Mouse (Mus musculus) kidney, adult 9 months (tissue): ENCODE results near the gene Rufy1.
"Not testable (repeated sequence)": the region's sequence is repeated elsewhere in the genome, so short reads cannot be mapped to it uniquely, and the experiment has no call there.

Experiments
- DNase-seq: peaks from one replicate; pipeline ENCODE4 v3.0.0; 2022

Rufy1 gene

DNA sequence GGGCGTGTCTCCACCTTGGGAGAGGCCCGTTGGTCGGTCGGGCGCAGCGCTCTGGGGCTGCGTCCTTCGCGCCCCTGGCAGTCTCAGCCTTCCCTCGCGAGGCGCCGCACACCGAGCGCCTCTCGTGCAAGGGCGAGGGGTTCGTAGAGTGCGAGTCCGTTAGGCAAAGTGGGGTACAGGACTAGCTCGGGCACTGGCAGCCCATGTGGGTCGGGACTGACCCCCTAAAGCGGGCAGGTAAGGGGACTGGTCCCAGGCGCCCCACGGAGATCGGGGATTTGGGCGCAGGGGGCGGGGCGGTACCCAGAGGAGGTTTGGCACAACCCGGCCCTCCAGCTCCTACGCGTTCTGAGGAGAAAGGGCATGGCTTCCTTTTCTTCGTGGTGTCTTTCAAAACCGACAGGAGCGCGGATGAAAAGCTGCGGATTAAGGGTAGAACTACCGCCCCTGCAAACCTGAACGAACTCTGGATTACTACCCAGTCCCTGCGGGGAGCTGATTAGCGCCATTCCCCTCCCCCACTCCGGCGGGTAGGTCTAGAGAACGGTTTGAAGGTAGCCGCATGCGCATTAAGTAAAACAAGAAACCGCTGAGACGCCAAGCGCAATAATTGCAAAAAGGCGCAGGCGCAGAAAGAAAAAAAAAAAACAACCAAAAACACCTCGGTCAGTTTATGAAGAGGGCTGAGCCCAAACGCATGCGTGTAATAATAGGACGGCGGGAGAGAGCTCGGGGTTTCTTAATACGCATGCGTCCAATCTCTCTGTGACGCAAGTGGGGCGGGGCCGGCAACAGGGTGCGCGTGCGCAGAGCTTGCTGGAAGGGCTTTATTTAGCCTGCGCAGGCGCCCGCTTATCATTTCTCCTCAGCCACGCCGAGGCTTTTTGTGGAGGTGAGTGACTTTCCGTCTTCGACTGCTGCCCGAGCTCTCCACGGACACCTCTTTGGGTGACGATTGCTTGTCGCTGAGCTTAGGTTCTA lies 53.7 kb downstream of the Rufy1 start, which contains the start of gene Hnrnph1:
Gene Hnrnph1 (plus strand): TSS at position 80 of the 981 bp plus-strand sequence.
- peak; percentile 99 for DNase-seq

DNA sequence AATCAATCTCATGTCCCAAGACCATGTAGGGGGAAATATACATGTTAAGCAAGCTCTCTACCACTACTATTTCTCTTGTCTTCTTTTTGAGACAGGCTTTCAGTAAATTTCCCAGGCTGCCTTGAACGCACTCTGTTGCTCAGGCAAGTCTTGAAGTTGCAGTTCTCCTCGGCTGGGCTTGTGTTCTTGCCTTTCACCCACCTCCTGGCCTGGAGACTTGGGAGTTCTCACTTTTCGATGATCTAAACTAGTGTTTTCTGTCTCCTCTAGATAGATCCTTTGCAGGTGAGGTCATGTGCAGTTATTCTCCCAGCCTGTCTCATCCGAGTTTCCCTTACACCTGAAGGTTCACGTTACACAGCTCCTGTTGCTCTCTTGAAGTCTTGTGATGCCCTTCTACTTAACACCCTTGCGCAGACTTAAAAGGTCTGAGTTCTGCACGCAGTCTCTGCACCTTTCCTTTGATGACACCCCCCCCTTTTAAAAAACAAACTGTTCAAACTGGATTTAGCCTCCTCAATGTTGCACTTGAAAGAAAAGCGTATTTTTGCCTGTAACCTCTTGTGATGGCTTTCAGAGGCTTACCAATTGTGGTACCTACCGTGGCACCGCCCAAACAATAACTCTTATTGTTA lies 54.7 kb downstream of the Rufy1 start:
- DNase-seq: no peak

DNA sequence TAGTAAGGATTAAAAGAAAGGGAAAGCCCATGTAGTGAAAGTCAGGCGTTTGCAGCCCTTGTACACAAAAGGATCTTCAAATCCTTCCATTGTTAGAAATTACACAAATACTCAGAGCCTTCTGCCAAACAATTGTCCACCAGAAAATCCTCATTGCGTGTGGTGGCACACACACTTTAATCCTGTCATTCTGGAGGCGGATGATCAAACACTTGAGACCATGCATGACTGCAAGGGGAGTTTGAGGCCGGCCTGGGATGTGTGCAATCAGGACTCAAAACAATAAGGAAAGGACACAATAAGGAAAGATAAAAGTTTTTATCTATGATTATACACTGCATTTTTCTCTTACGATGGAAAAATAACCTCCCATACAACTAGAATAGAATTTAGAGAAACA lies 55.5 kb downstream of the Rufy1 start:
- no peak for DNase-seq

DNA sequence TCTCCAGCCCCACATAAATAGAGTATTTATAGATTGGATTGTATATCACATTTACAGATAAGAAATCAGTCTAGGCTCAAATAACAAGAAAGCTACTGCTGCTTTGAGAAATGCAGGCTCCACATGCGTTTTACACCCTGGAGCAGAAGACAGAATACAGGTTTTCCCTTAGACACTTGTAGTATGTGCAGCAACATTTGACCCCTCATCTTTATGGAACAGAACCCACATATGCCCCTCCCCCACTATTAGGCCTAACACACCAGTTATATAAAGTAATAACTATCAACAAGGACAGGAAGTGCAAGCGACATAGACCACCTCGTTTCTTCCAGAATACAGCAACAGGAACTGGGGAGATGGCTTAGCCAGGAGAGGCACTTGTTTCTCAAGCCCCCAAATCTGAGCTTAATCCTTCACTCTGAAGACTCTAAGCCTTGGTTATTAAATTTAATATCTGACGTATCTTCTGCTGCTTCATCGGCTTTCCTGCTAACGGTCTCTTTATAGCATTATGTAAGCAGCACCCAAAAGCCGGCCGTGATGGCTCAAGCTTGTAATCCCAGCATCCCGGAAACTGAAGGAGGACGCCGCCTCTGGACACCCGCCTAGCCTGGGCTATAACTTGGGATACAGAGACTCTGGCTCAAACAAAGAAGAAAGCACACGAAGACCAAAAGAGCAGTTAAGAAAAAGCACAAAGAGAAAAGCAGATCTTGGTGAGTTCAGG lies 56.5 kb downstream of the Rufy1 start:
- DNase-seq: no peak

GRCm38 (mm10) chr11:50373621-50374020 lies 57.3 kb downstream of the Rufy1 start:
- DNase-seq: no peak

DNA sequence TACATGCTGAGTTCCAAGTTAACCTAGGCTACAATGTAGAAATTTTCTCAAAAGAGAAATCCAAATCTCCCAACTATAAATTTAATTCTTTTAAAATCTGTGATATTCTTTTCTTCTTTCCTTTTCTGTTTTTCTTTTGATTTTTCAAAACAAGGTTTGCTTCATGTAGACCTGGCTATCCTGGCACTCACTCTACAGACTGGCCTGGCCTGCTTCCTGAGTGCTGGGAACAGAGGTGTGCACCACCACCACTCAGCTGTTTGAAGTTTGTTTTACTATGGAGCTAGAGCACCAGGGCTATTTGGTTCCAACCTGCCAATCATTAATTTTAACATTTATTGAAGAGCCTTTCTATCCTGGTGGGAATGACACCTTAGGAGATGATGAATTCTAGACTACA lies 57.8 kb downstream of the Rufy1 start:
- DNase-seq: no peak

GRCm38 (mm10) chr11:50371911-50372310 lies 59.0 kb downstream of the Rufy1 start:
- DNase-seq: no peak

- DNase-seq: peak; percentile 55
Measured at GRCm38 (mm10) chr11:50371399-50371841, 59.5 kb downstream of the Rufy1 start.

GRCm38 (mm10) chr11:50370969-50371368 lies 60.0 kb downstream of the Rufy1 start:
- DNase-seq: no peak

DNA sequence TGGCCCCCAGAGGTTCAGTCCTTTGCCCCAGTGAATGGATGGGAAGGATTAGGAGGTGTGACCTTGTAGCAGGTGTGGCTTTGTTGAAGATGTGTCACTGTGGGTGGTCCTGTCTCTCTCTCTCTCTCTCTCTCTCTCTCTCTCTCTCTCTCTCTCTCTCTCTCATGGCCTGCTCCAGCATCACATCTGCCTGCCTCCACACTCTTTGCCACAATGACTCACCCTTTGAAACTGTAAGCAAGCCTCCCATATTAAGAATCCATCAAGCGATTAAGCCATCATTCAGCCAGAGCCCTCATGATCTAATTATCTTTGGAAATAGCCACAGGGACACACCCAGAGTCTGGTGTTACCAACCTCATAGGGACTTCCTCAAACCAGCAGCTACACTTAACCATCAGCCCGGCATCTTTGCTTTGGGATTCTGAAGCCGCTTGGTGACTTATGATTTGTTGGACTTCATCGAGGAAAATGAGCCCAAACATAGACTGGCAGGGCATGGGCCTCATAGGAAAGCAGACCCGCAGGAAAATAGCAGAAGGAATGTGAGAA lies 61.5 kb downstream of the Rufy1 start:
- no peak for DNase-seq

DNA sequence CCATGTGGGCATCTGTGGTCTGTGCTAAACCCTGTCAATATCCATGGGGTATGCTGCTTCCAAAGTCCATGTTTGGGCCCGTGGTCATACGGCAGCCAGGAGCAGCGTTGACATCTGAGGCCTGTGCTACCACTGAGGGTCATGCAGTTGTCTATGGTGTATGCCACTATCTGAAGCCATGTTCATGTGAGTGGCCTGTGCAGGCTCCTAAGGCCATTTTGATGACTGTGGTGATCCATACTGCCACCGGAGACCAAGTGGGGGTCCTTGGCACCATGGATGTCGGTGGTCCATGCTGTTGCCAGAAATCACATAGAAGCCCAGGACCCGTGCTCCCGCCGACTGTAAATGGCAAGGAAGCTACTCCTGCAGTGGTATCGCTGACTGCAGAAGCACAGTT lies 63.4 kb downstream of the Rufy1 start:
- no peak for DNase-seq

DNA sequence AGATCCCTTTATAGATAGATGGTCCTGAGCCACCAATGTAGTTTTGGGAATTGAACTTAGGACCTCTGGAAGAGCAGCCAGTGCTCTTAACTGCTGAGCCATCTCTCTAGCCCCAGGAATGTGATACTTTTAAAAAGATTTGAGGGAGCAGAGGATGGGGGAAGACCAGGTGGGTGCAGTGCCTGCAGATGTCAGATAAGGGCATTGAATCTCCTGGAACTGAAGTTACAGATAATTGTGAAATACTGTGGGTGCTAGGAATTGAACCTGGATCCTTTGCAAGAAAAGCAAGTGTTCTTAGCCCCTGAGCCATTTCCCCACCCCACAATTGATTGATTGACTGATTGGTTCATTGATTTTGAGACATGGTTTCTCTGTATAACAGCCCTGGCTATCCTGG lies 65.6 kb downstream of the Rufy1 start:
- DNase-seq: no peak

GRCm38 (mm10) chr11:50364548-50364947 lies 66.4 kb downstream of the Rufy1 start:
- DNase-seq: peak; percentile 93

DNA sequence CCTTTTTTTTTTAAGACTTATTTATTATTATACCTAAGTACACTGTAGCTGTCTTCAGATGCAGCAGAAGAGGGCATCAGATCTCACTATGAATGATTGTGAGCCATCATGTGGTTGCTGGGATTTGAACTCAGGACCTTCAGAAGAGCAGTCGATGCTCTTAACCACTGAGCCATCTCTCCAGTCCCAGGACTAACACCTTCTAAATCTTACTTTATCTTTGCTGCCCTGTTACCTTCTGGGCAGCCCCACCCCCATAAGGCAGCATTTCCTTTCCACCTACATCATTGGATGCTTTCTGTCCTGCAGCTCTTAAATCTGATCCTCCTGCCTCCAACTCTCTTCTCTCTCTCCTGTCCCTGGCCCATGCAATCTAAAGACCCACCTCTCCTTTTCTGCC lies 69.6 kb downstream of the Rufy1 start:
- DNase-seq: not testable (repeated sequence)

GRCm38 (mm10) chr11:50358950-50359861 lies 71.7 kb downstream of the Rufy1 start:
- peak; percentile 56 for DNase-seq

- DNase-seq: no peak
Measured at GRCm38 (mm10) chr11:50355395-50355794, 75.5 kb downstream of the Rufy1 start.

- DNase-seq: peak; percentile 97
Measured at GRCm38 (mm10) chr11:50354851-50355250, 76.1 kb downstream of the Rufy1 start.

DNA sequence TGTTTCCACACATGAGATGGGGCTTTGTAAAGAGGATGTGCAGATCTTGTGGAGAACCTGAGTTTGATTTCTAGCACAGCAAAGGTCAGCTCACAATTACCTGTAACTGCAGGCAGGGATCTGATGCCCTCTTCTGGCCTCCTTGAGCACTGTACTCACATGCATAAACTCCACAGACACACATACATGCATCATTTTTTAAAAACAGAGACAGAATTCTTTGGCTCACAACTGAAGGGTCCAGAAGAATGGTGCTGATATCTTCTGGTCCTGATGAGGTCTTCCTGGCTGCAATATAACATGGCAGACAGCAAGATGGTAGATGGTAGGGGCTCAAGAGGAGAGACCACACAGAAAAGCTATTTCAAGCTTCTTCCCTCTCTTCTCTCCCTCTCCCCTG lies 76.8 kb downstream of the Rufy1 start, which contains the start of gene Cby3:
Gene Cby3 (plus strand): TSS at position 301 of the 400 bp plus-strand sequence.
- DNase-seq: no peak

GRCm38 (mm10) chr11:50352177-50352576 lies 78.7 kb downstream of the Rufy1 start:
- no peak for DNase-seq

GRCm38 (mm10) chr11:50346256-50347032 lies 84.5 kb downstream of the Rufy1 start:
- DNase-seq: no peak

DNA sequence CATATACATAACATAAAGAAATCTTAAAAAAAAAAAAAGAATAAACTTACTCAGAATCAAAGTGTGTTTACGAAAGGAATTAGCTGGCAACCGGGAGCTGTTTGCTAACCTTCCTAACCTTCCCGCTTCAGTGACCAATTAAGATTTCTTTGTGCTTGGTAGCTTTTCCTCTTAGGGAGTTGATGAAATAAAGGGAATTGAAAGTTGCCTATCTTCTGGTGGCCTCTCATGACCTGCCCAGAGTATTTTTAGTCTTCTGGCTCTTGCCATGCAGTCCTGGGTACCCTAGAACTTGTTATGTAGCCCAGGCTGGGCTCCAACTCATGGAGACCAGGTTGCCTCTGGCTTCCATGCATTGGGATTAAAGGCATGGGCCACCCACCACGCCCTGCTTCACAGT lies 85.4 kb downstream of the Rufy1 start:
- DNase-seq: no peak
